Mouse (Mus musculus) liver, embryonic 16.5 days (tissue): ENCODE measurements around the gene Pon1. TPM values are rescaled to one million over a fixed set of nuclear protein-coding genes. Genes with fewer than 3 reads are reported as not detected.
"Not testable (repeated sequence)": the region's sequence is repeated elsewhere in the genome, so short reads cannot be mapped to it uniquely, and the experiment has no call there.

ENCODE experiments used
- ATAC-seq: fragments of 200-750 bp; cut with Nextera tagmentation; 2 replicates; pipeline ENCODE4 v1.8.0; 2017; ENCODE audit warnings: low read depth, mild to moderate bottlenecking, moderate number of reproducible peaks, moderate library complexity
- H3K27ac ChIP-seq: fragments of 300-500 bp; sonication (generic); 2 replicates; pipeline ENCODE4 v1.5.1; 2014; ENCODE audit warnings: mild to moderate bottlenecking, low read length
- H3K27me3 ChIP-seq: fragments of 300-500 bp; sonication (generic); 2 replicates; pipeline ENCODE4 v1.6.1; 2014; ENCODE audit warnings: low read depth, low read length, mixed read lengths; ENCODE audit not compliant: control insufficient read depth, insufficient read depth
- H3K36me3 ChIP-seq: fragments of 300-500 bp; sonication (generic); 2 replicates; pipeline ENCODE4 v1.6.1; 2014; ENCODE audit warnings: mild to moderate bottlenecking; ENCODE audit not compliant: control insufficient read depth, insufficient read depth
- H3K4me1 ChIP-seq: fragments of 300-500 bp; sonication (generic); 2 replicates; pipeline ENCODE4 v1.6.1; 2014; ENCODE audit warnings: low read depth, low read length, mixed read lengths; ENCODE audit not compliant: control insufficient read depth
- H3K4me2 ChIP-seq: fragments of 300-500 bp; sonication (generic); 2 replicates; pipeline ENCODE4 v1.6.1; 2014; ENCODE audit warnings: low read depth, low read length, mixed read lengths
- H3K4me3 ChIP-seq: fragments of 300-500 bp; sonication (generic); 2 replicates; pipeline ENCODE4 v1.5.1; 2014; ENCODE audit warnings: low read depth, mild to moderate bottlenecking, low read length
- H3K9ac ChIP-seq: fragments of 300-500 bp; sonication (generic); 2 replicates; pipeline ENCODE4 v1.6.1; 2014; ENCODE audit warnings: low read depth, low read length
- H3K9me3 ChIP-seq: fragments of 300-500 bp; sonication (generic); replicated peaks from 2 replicates; pipeline ENCODE4 v1.6.1; 2016; ENCODE audit warnings: low read length; ENCODE audit not compliant: control insufficient read depth
- WGBS: fragments of 180-500 bp; shearing (Covaris S2); extraction: QIAGEN DNeasy Blood & Tissue Kit; methylation state at CpG from one replicate; pipeline ENCODE4 v1.1.7; 2014; ENCODE audit not compliant: insufficient replicate concordance; 5-methylcytosine and 5-hydroxymethylcytosine counted together
- polyA plus RNA-seq: library from polyadenylated mRNA; unstranded; fragments of >200 nt; fragmentation: Nextera tagmentation; extraction: Ambion mirVana; gene quantifications from 2 replicates; pipeline ENCODE4 v1.2.1, GENCODE M21; 2015

The Pon1 gene
- 15.5 and 19.2 TPM in 2 replicates for polyA plus RNA-seq

GRCm38 (mm10) chr6:5193693-5194092 lies at the start of gene Pon1:
Gene Pon1, minus strand, starts transcription at chr6:5193946.
- Histone ChIP-seq H3K4me2 (0 out of 2 replicates have a peak within 1 kb of the TSS, but pooled peaks have one; percentile 8), H3K27ac (no peak within 1 kb of the TSS; the same call in 1 of the 2 replicates), H3K27me3 (no peaks in the 10 kb centered on the region), H3K9ac (no peak within 1 kb of the TSS; the same call in 1 of the 2 replicates), H3K4me3 (no peak within 1 kb of the TSS), H3K36me3 (no peaks in the 10 kb centered on the region), H3K4me1 (no peaks in the 10 kb centered on the region; the same call in 1 of the 2 replicates), H3K9me3 (no peaks in the 10 kb centered on the region)
- no peak for ATAC-seq
- 45% methylated on average over 5 of the region's 5 CpGs for WGBS

GRCm38 (mm10) chr6:5238799-5239198 lies 45.1 kb upstream of the Pon1 start:
- no peak for ATAC-seq
- 83% methylated on average over 3 of the region's 3 CpGs for WGBS

GRCm38 (mm10) chr6:5237510-5237909 lies 43.8 kb upstream of the Pon1 start:
- 67% methylated on average over 4 of the region's 4 CpGs for WGBS
- Histone ChIP-seq H3K4me1 (no peaks in the 10 kb centered on the region; the same call in 1 of the 2 replicates), H3K4me3 (no peak overlapping the region), H3K9me3 (no peaks in the 10 kb centered on the region), H3K4me2 (no peak overlapping the region), H3K27ac (peak overlapping the region; percentile 5; the same call in 1 of the 2 replicates), H3K27me3 (no peaks in the 10 kb centered on the region), H3K36me3 (peaks cover 2% of the 10 kb centered on the region; the same call in 1 of the 2 replicates), H3K9ac (no peak overlapping the region)
- ATAC-seq: peak; percentile 27; the same call in 1 of the 2 replicates

More at GRCm38 (mm10) chr6:5238799-5239198, 45.1 kb upstream of the Pon1 start:
- Histone ChIP-seq H3K4me3 (no peak overlapping the region), H3K27ac (no peak overlapping the region), H3K4me1 (no peaks in the 10 kb centered on the region; the same call in 1 of the 2 replicates), H3K9ac (no peak overlapping the region), H3K36me3 (peaks cover 2% of the 10 kb centered on the region; the same call in 1 of the 2 replicates), H3K4me2 (no peak overlapping the region), H3K27me3 (no peaks in the 10 kb centered on the region), H3K9me3 (no peaks in the 10 kb centered on the region)

- Histone ChIP-seq H3K4me3 (no peak overlapping the region), H3K9me3 (no peaks in the 10 kb centered on the region), H3K9ac (no peak overlapping the region), H3K27me3 (no peaks in the 10 kb centered on the region), H3K4me2 (no peak overlapping the region), H3K36me3 (peaks cover 2% of the 10 kb centered on the region; the same call in 1 of the 2 replicates), H3K4me1 (no peaks in the 10 kb centered on the region; the same call in 1 of the 2 replicates), H3K27ac (no peak overlapping the region; the same call in 1 of the 2 replicates)
- 67% methylated on average over 8 of the region's 8 CpGs for WGBS
- ATAC-seq: no peak
Observed at GRCm38 (mm10) chr6:5236843-5237371, 43.2 kb upstream of the Pon1 start.

- WGBS: 40% methylated on average over 3 of the region's 3 CpGs
- ATAC-seq: no peak
- no peaks in the 10 kb centered on the region; the same call in 1 of the 2 replicates for H3K4me1 ChIP-seq
- no peaks in the 10 kb centered on the region for H3K27me3 ChIP-seq
- peaks cover 2% of the 10 kb centered on the region; the same call in 1 of the 2 replicates for H3K36me3 ChIP-seq
- H3K27ac ChIP-seq: no peak overlapping the region
- no peak overlapping the region for H3K4me2 ChIP-seq
- no peaks in the 10 kb centered on the region for H3K9me3 ChIP-seq
- no peak overlapping the region for H3K9ac ChIP-seq
- H3K4me3 ChIP-seq: no peak overlapping the region
Observed at GRCm38 (mm10) chr6:5234563-5234962, 40.8 kb upstream of the Pon1 start.

GRCm38 (mm10) chr6:5233812-5234211 lies 40.1 kb upstream of the Pon1 start:
- Histone ChIP-seq H3K27me3 (no peaks in the 10 kb centered on the region), H3K27ac (no peak overlapping the region), H3K9me3 (no peaks in the 10 kb centered on the region), H3K9ac (no peak overlapping the region), H3K36me3 (no peaks in the 10 kb centered on the region), H3K4me1 (no peaks in the 10 kb centered on the region; the same call in 1 of the 2 replicates), H3K4me3 (no peak overlapping the region), H3K4me2 (no peak overlapping the region)
- ATAC-seq: no peak
- WGBS: 79% methylated on average over 1 of the region's 1 CpGs

- Histone ChIP-seq H3K36me3 (no peaks in the 10 kb centered on the region), H3K4me2 (no peak overlapping the region), H3K4me1 (no peaks in the 10 kb centered on the region), H3K4me3 (no peak overlapping the region), H3K27ac (no peak overlapping the region), H3K9ac (no peak overlapping the region), H3K27me3 (no peaks in the 10 kb centered on the region), H3K9me3 (no peaks in the 10 kb centered on the region)
- WGBS: 83% methylated on average over 4 of the region's 4 CpGs
- ATAC-seq: no peak
Observed at GRCm38 (mm10) chr6:5232022-5232421, 38.3 kb upstream of the Pon1 start.

GRCm38 (mm10) chr6:5230261-5230660 lies 36.5 kb upstream of the Pon1 start:
- H3K27me3 ChIP-seq: no peaks in the 10 kb centered on the region
- ATAC-seq: no peak
- H3K4me1 ChIP-seq: no peaks in the 10 kb centered on the region
- no peak overlapping the region for H3K27ac ChIP-seq
- 74% methylated on average over 5 of the region's 5 CpGs for WGBS
- no peaks in the 10 kb centered on the region for H3K36me3 ChIP-seq
- no peaks in the 10 kb centered on the region for H3K9me3 ChIP-seq
- H3K4me3 ChIP-seq: no peak overlapping the region
- H3K4me2 ChIP-seq: no peak overlapping the region
- no peak overlapping the region for H3K9ac ChIP-seq

- ATAC-seq, H3K4me1 ChIP-seq, H3K36me3 ChIP-seq, H3K27me3 ChIP-seq, H3K9ac ChIP-seq, H3K4me2 ChIP-seq, H3K4me3 ChIP-seq, H3K9me3 ChIP-seq, H3K27ac ChIP-seq: not testable (repeated sequence)
- WGBS: 66% methylated on average over 2 of the region's 2 CpGs
Observed at GRCm38 (mm10) chr6:5223551-5223950, 29.8 kb upstream of the Pon1 start.
